Mouse (Mus musculus) hindbrain, embryonic 14.5 days (tissue): ENCODE data around the gene Dll1. TPM values are rescaled to one million over a fixed set of nuclear protein-coding genes. Genes with fewer than 3 reads are reported as not detected.

Experiments used
- ATAC-seq: fragments of 200-750 bp; cut with Nextera tagmentation; 2 replicates; pipeline ENCODE4 v1.8.0; 2017; ENCODE audit warnings: moderate number of reproducible peaks, mild to moderate bottlenecking, moderate TSS enrichment, moderate library complexity; ENCODE audit not compliant: low FRiP score
- DNase-seq: peaks from one replicate; pipeline ENCODE4 v3.0.0-alpha.2; 2015; ENCODE audit warnings: low spot score
- H3K27ac ChIP-seq: fragments of 300-500 bp; sonication (generic); 2 replicates; pipeline ENCODE4 v1.5.1; 2014; ENCODE audit warnings: mild to moderate bottlenecking, moderate library complexity
- H3K27me3 ChIP-seq: fragments of 300-500 bp; sonication (generic); 2 replicates; pipeline ENCODE4 v1.6.1; 2014; ENCODE audit warnings: mild to moderate bottlenecking, low read length, mixed read lengths; ENCODE audit not compliant: control insufficient read depth, insufficient read depth
- H3K36me3 ChIP-seq: fragments of 300-500 bp; sonication (generic); replicated peaks from 2 replicates; pipeline ENCODE4 v1.6.1; 2014; ENCODE audit not compliant: control insufficient read depth, insufficient read depth
- H3K4me1 ChIP-seq: fragments of 300-500 bp; sonication (generic); replicated peaks from 2 replicates; pipeline ENCODE4 v1.6.1; 2014; ENCODE audit warnings: antibody characterized with exemption, low read length, mixed read lengths; ENCODE audit not compliant: control insufficient read depth, insufficient read depth
- H3K4me2 ChIP-seq: fragments of 300-500 bp; sonication (generic); replicated peaks from 2 replicates; pipeline ENCODE4 v1.6.1; 2014; ENCODE audit warnings: mild to moderate bottlenecking, moderate library complexity
- H3K4me3 ChIP-seq: fragments of 300-500 bp; sonication (generic); replicated peaks from 2 replicates; pipeline ENCODE4 v1.5.1; 2014; ENCODE audit warnings: mild to moderate bottlenecking, low read length
- H3K9ac ChIP-seq: fragments of 300-500 bp; sonication (generic); 2 replicates; pipeline ENCODE4 v1.6.1; 2014
- H3K9me3 ChIP-seq: fragments of 300-500 bp; sonication (generic); 2 replicates; pipeline ENCODE4 v1.6.1; 2016; ENCODE audit warnings: low read length; ENCODE audit not compliant: control insufficient read depth
- WGBS: fragments of 180-500 bp; shearing (Covaris S2); extraction: QIAGEN DNeasy Blood & Tissue Kit; methylation state at CpG from one replicate; pipeline ENCODE4 v1.1.7; 2014; 5-methylcytosine and 5-hydroxymethylcytosine counted together
- polyA plus RNA-seq: library from polyadenylated mRNA; unstranded; fragments of >200 nt; fragmentation: Nextera tagmentation; extraction: Ambion mirVana; gene quantifications from 2 replicates; pipeline ENCODE4 v1.2.1, GENCODE M21; 2014

Gene Dll1
- 12.5 and 15.1 TPM in 2 replicates for polyA plus RNA-seq

DNA sequence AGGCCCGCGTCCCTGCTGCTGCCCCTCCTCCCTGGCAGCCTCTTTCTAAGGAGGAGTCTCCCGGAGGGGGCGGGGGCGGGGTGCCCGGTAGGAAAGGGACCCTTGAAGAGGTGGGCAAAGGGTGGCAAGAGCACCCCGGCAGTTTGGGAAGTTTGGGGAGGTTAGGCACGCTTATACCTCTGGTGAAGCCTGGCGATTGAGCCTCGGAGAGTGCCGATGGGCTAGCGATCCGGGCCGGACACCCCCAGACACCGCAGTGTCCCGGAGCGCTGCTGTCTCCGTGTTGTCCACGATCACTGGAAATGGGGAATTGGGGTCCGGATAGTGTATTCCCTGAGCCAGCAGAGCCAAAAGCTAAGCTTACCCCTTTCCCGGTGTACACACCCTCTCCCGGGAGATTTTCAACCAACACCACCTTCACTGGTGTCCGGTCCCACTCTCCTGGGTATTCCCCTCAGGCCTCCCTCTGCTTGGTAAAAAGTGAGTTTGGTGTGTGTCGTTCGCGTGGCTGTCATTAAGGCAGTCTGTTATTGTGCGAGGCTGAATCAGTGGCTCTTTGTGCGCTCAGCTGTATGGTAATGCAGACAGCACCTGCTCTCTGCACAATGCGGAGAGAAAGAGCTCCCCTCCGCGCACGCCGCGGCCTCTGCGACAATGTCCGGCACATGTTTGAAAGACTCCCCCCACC is at the start of gene Dll1:
Dll1 (minus strand) TSS at position 379 of the 688 bp plus-strand sequence.
- H3K27me3 ChIP-seq, result no peaks in the 10 kb centered on the region
- H3K9ac ChIP-seq, result peak within 1 kb of the TSS; percentile 90
- peak within 1 kb of the TSS; percentile 93 for H3K27ac ChIP-seq
- WGBS, result under 1% methylated on average over 35 of the region's 36 CpGs
- peak within 1 kb of the TSS; percentile 67 for H3K4me3 ChIP-seq
- ATAC-seq, result peak; percentile 29
- H3K9me3 ChIP-seq, result no peaks in the 10 kb centered on the region
- H3K4me1 ChIP-seq, result peaks cover 54% of the 10 kb centered on the region
- peak; percentile 74 for DNase-seq
- peak within 1 kb of the TSS; percentile 82 for H3K4me2 ChIP-seq
- peaks cover 15% of the 10 kb centered on the region for H3K36me3 ChIP-seq

GRCm38 (mm10) chr17:15425931-15426330 is 49.3 kb upstream of the Dll1 start:
- Histone ChIP-seq H3K36me3 (peaks cover 90% of the 10 kb centered on the region), H3K4me3 (no peak overlapping the region), H3K9ac (no peak overlapping the region), H3K4me2 (no peak overlapping the region), H3K27ac (no peak overlapping the region), H3K4me1 (no peaks in the 10 kb centered on the region), H3K9me3 (no peaks in the 10 kb centered on the region), H3K27me3 (no peaks in the 10 kb centered on the region)
- DNase-seq (no peak), ATAC-seq (no peak)
- WGBS, result 95% methylated on average over 3 of the region's 3 CpGs

GRCm38 (mm10) chr17:15423080-15423765 is 46.6 kb upstream of the Dll1 start:
- H3K4me2 ChIP-seq, result no peak overlapping the region
- WGBS, result 78% methylated on average over 8 of the region's 8 CpGs
- H3K4me3 ChIP-seq, result no peak overlapping the region
- ATAC-seq (no peak), DNase-seq (peak; percentile 32)
- H3K27me3 ChIP-seq, result no peaks in the 10 kb centered on the region
- no peak overlapping the region for H3K9ac ChIP-seq
- no peak overlapping the region for H3K27ac ChIP-seq
- peaks cover 97% of the 10 kb centered on the region for H3K36me3 ChIP-seq
- H3K9me3 ChIP-seq, result no peaks in the 10 kb centered on the region
- no peaks in the 10 kb centered on the region for H3K4me1 ChIP-seq

- Histone ChIP-seq H3K9ac (no peak overlapping the region), H3K27ac (no peak overlapping the region), H3K27me3 (no peaks in the 10 kb centered on the region), H3K4me3 (no peak overlapping the region), H3K9me3 (no peaks in the 10 kb centered on the region), H3K4me2 (no peak overlapping the region), H3K36me3 (peaks cover 97% of the 10 kb centered on the region), H3K4me1 (no peaks in the 10 kb centered on the region)
- DNase-seq (no peak), ATAC-seq (no peak)
- WGBS, result 93% methylated on average over 9 of the region's 9 CpGs
Measured at GRCm38 (mm10) chr17:15422666-15423065, 46.0 kb upstream of the Dll1 start.

DNA sequence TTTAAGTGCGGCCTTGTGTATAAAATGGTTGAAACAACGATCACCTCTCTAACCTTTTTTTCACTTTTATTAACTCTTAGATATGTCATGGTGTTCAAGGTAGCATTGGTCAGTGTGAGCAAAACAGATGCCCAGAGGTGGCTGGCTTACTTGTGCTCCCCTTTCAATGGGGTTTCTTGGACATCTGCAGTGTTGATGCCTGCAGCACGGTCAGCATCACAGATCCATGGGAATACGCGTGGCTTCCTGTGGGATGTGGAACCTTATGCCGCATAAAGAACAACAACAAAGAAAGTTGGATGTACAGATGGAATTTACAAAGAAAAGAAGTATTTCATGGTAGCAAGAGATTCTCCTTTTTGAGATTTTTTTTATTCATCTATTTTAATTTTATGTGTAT is 44.8 kb upstream of the Dll1 start:
- no peaks in the 10 kb centered on the region for H3K27me3 ChIP-seq
- WGBS, result 97% methylated on average over 6 of the region's 6 CpGs
- no peak overlapping the region for H3K4me2 ChIP-seq
- no peak overlapping the region for H3K27ac ChIP-seq
- no peak overlapping the region for H3K4me3 ChIP-seq
- ATAC-seq, result no peak
- H3K9me3 ChIP-seq, result no peaks in the 10 kb centered on the region
- H3K36me3 ChIP-seq, result peaks cover 99% of the 10 kb centered on the region
- no peaks in the 10 kb centered on the region for H3K4me1 ChIP-seq
- DNase-seq, result no peak
- H3K9ac ChIP-seq, result no peak overlapping the region

GRCm38 (mm10) chr17:15420021-15420603 is 43.4 kb upstream of the Dll1 start:
- no peak overlapping the region for H3K27ac ChIP-seq
- H3K4me2 ChIP-seq, result no peak overlapping the region
- H3K4me3 ChIP-seq, result no peak overlapping the region
- DNase-seq (no peak), ATAC-seq (no peak)
- peaks cover 99% of the 10 kb centered on the region for H3K36me3 ChIP-seq
- WGBS, result 82% methylated on average over 8 of the region's 8 CpGs
- H3K9me3 ChIP-seq, result no peaks in the 10 kb centered on the region
- H3K27me3 ChIP-seq, result no peaks in the 10 kb centered on the region
- H3K9ac ChIP-seq, result no peak overlapping the region
- no peaks in the 10 kb centered on the region for H3K4me1 ChIP-seq

DNA sequence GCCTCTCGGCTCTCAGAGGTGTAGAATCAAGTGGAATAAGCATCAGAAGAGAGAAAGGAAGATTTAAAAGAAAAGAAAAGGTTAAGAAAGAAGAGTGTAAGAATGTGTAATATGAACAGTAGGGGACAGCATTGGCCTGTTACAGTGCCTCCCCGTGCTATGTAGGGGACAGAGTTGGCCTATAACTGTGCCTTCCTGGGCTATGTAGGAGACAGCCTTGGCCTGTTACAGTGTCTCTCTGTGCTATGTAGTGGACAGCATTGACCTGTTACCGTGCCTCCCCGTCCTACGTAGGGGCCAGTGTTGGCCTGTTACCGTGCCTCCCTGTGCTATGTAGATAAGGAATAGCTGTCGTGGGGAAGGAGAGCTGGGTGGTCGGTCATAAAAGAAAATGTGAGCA is 42.9 kb upstream of the Dll1 start:
- Histone ChIP-seq H3K4me3 (no peak overlapping the region), H3K4me2 (no peak overlapping the region), H3K27ac (no peak overlapping the region), H3K9ac (no peak overlapping the region), H3K36me3 (peaks cover 99% of the 10 kb centered on the region), H3K9me3 (no peaks in the 10 kb centered on the region), H3K27me3 (no peaks in the 10 kb centered on the region), H3K4me1 (no peaks in the 10 kb centered on the region)
- WGBS, result 93% methylated on average over 8 of the region's 8 CpGs
- no peak for DNase-seq
- no peak for ATAC-seq

GRCm38 (mm10) chr17:15416596-15417215 is 40.0 kb upstream of the Dll1 start:
- Histone ChIP-seq H3K4me1 (no peaks in the 10 kb centered on the region), H3K4me3 (no peak overlapping the region), H3K4me2 (no peak overlapping the region), H3K9ac (no peak overlapping the region), H3K27ac (no peak overlapping the region), H3K27me3 (no peaks in the 10 kb centered on the region), H3K9me3 (no peaks in the 10 kb centered on the region), H3K36me3 (peaks cover 98% of the 10 kb centered on the region)
- DNase-seq (no peak), ATAC-seq (no peak)
- whole genome bisulfite sequencing, result 93% methylated on average over 12 of the region's 12 CpGs

DNA sequence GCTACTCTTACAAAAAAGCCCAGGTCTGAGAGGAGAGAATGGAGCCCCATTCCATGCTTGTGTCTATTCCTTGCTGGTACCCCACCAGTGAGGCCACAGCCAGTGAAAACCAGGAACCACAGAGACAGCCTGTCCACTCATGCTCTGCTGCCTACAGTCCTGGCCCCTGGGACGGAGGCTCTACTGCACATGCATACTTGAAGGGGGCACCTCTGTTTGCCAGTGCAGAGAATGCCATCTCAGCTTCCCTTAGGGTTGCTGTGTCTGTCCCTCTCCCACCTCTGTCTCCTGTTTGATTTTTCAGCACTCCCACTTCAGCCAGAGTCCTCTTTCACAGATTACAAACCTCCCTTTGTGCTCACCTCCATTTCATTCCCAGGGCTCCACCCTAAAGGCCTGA is 34.2 kb upstream of the Dll1 start:
- ATAC-seq, result no peak
- 92% methylated on average over 1 of the region's 1 CpGs for WGBS

More for the DNA sequence above, 34.2 kb upstream of the Dll1 start:
- H3K4me2 ChIP-seq, result no peak overlapping the region
- no peak overlapping the region for H3K4me3 ChIP-seq
- H3K27me3 ChIP-seq, result no peaks in the 10 kb centered on the region
- no peaks in the 10 kb centered on the region for H3K4me1 ChIP-seq
- no peak overlapping the region for H3K27ac ChIP-seq
- no peaks in the 10 kb centered on the region for H3K9me3 ChIP-seq
- no peak overlapping the region for H3K9ac ChIP-seq
- DNase-seq, result no peak
- peaks cover 96% of the 10 kb centered on the region for H3K36me3 ChIP-seq
